Mouse (Mus musculus) lung, postnatal 36 days (tissue): Measurements from ENCODE around the gene Srgap2.

Experiments used
- DNase-seq: peaks from one replicate; pipeline ENCODE4 v3.0.0; 2022; ENCODE audit warnings: mixed read lengths

The Srgap2 gene

DNA sequence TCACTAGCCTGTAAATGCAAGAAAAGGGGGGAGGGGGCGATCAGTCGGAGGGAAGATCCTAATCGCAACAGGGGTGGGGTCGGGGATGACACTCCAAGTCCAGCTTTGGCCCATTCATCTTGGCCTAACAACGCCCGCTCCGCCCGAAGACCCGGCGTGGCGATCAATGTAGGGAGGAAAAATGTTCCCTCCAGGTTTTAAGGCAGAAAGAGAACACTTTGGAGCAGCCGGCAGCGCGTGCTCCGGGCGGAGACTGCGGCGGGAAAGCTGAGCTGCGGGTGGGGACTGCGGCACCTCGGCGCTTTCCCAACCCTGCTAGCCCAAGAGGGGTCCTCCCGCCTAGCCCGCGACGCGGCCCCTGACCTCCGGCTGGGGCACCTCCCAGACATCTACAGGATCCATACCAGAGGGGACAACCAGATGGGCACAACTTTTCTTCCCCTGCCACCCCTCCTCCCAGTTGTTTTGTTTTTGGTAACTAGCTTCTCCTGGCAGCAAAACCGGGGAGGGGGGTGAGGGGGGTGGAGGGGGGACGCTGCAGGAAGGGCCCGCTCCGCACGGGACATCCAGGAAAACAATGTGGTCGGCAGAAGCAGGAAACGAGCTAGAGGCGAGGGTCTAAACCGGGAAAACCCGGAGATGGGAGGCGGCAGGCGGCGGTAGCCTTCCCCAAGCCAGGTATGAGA is 1.4 kb downstream of the Srgap2 start:
- DNase-seq = peak; percentile 38

GRCm38 (mm10) chr1:131525101-131525585 is 2.0 kb downstream of the Srgap2 start:
- DNase-seq = peak; percentile 56

- DNase-seq = no peak
Observed at GRCm38 (mm10) chr1:131523794-131524193, 3.4 kb downstream of the Srgap2 start.

GRCm38 (mm10) chr1:131516588-131516987 is 10.6 kb downstream of the Srgap2 start:
- DNase-seq = no peak

- DNase-seq = no peak
Observed at GRCm38 (mm10) chr1:131514197-131514596, 13.0 kb downstream of the Srgap2 start.

DNA sequence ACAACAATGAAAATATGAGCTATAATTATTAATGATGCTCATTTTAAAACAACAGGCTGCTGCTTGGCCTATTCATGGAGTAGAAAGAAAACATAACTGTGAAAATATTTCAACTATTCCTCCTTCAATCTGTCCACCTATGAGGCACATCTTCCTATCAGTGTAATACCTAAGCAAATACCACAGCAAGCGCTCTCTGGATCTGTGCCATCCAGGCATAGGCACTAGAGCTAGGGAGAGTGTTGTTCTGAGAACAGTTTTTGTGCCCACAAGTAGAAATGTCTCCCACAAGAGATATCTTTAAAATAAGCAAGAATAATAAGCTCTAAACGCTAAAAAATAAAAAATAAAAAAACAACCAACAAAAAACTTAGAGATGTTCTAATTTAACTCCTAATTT is 14.0 kb downstream of the Srgap2 start:
- no peak for DNase-seq

DNA sequence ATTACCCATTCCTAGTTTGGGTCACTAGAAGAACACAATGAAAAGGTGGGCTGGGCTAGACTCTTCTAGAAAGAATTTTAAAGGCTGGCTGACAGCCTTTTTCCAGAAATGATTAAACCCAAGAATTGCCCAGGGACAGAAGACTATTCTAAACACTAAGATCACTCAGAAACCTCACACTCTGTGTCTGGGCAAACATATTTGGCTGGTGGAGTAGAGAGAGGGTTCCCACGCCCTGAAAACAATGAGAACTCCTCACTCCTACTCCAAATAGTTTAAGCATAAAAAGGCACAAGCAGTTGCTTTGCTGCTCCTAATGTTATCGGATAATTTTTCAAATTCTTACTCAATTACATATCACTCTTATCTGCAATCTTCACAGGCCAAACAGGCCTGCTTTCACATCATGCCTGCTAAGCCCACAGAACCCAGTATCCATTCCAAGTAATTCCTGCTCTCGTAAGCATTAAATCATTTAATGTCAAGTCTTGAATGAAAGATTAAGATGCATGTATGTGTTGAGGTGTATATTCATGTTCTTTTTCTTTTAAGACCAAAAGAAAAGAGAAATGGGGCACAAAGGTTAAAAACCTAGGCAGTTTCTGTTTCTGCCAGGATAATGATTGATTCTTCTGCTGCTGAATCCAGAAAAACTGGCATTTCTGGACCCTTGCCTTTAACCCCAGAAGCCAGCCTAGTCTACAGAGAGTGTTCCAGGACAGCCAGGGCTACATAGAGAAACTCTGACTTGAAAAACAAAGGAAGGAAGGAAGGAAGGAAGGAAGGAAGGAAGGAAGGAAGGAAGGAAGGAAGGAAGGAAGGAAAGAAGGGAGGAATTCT is 15.3 kb downstream of the Srgap2 start:
- no peak for DNase-seq

DNA sequence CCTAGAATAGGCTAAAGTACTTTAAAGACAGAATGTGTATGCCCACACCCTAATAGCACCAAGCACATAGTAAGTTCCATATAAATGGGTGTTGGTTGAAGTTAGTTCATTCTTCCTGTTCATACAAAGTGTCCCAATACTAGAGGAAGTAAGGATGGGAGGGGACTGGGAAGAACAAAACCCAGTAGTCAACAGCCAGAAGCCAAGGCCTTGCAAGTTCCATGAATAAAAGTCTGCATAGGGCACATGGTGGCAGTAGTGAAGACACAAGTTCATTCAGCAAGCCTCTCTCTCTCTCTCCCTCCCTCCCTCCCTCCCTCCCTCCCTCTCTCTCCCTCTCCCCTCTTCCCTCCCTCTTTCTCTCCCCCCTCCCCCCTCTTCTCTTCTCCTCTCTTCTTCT is 16.0 kb downstream of the Srgap2 start:
- no peak for DNase-seq

DNA sequence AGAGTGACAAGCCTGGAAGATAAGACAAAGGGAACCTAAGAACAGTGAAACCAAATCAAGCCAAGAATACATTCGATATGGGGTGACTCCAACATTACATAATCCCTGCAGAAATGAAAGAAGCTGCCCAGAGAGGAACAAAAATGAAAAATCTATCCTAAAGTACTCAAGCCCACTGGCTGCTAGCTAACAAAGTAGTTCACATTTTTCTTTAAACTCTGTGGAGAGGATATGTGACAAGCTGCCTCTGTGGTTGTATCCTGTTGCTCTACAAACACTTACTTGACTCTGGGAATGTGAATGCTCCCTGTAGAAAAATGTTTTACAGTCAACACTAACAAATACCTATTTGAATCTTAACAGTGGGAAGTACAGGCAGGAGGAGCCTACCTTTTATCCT is 25.5 kb downstream of the Srgap2 start:
- no peak for DNase-seq

DNA sequence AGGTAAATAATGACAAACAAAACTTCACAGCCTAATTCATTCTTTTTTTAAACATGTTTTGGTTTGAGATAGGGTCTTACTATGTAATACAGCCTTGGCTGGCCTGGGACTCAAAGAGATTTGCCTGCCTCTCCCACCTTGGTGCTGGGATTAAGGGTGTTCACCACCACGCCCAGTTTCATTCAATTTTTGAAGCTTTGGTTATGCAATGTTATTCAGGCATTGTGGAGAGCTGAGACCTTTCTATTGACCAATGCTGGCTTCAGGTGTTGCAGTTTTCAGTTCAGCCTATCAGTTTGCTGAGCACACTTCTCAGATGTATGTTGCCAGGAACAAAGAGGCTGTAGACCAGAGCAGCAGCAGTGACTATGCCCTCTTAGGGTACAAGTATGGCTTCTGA is 28.9 kb downstream of the Srgap2 start:
- DNase-seq = no peak

DNA sequence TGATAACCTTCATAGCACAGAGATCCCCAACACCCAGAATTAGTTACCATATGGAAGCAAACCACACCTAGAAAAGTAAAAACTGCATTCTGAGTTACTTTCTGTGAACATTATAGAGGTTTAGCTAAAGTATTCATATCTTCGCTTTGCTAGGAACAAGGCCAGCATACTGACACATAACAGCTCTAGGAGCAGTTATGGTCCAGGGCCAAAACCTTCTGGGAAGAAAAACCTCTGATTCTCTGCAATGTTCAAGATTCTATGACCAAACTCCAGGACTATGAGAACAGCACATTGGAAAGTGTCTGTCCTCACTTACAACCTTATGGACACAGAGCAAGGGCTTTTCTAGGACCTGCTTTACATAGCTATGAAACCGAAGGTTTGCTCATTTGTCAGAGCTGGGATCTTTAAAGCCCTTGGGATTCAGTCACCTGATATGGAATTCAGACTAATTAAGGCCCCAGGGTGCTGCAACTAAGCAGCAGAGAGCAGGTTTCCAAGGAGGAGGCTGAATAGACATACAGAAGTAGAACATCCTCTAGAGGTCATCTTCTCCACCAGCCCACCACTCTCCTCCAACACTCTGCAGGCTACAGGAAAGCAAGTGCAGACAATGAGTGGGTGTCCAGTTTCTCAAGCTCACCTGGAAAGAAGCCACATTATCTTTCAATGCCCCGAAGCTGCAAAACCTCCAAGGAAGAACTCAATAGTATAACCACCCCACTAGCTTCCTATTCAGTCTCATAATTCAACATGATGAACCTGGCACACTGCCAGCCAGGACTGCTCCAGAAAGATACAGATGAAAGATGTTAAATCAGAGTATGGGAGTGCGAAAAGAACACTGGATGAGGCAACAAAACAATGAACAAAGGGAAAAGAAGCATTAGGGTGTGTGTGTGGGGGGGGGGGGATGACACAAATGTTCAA is 32.9 kb downstream of the Srgap2 start:
- DNase-seq = peak; percentile 38

DNA sequence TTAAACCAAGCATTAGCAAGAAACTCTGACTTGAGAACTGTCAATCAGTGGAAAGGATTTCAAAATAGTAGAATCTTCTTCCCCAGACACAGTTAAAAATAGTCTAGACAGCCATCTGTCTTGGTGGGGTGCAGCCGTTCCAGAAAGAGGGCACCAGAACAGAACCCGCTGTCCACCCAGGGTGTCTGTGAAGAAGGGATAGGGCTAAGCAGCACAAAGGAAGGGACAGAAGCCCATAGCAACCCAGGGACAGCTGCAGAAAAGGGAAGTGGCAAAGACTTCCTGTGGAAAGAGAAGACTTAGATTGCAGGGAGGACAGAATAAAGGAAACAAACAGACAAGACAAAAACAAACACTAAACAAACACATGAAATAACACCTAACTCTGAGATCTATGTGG is 34.8 kb downstream of the Srgap2 start:
- no peak for DNase-seq

- DNase-seq = no peak
Observed at GRCm38 (mm10) chr1:131491579-131491978, 35.6 kb downstream of the Srgap2 start.

GRCm38 (mm10) chr1:131489312-131489711 is 37.8 kb downstream of the Srgap2 start:
- no peak for DNase-seq

DNA sequence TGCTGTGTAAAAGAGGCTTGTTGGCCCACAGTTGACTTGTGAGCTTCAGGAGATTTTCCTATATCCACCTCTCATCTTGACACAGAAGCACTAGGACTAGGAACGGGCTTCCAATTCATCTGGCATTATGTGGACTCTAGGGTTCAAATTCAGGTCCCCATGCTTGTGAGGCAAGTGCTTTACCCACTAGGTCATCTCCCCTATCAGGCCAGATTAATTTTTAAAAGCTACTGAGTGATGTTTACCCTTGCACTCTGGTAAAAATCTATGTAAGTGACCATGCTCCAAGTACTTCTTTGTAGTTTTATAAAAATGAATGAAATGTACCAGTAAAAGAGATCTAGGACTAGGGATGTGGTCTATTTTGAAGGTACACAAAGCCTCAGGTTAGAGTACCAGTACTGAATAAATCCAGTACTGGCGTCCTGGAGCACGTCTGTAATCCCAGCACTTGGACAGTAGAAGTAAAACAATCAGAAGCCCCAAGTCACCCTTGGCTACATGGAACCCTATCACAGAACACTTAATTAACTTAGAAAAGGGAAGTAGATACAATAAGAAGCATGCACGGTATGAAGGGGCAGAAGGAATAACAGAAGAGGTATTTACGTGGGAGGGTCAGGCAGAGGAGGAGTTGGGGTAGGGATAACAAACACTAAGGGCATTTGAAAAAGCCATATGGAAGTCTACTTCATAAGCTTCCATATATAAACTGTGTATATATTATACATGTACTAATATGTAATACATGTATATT is 40.9 kb downstream of the Srgap2 start:
- no peak for DNase-seq

GRCm38 (mm10) chr1:131482242-131482641 is 44.9 kb downstream of the Srgap2 start:
- DNase-seq = peak; percentile 28

DNA sequence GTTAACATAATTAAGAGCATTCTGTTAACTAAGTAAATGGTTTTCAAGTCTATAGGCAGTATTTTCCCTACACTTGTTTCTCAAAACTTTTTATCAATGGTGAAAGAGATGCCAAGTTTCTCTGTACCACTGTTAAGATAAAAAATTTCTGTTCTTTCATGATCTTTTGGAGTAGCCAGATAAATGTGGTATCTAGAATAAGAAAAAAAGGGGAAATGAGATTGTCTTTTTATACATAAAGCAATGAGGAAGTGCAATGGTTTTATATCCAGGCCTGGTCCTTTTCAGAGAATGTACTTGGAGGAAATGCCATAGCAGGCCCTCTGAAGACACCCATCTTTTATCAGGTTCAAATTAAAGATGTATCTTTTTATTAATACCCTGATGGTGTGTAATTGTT is 45.8 kb downstream of the Srgap2 start:
- no peak for DNase-seq

- DNase-seq = no peak
Observed at GRCm38 (mm10) chr1:131478770-131479305, 48.3 kb downstream of the Srgap2 start.

- no peak for DNase-seq
Observed at GRCm38 (mm10) chr1:131475306-131475705, 51.8 kb downstream of the Srgap2 start.

DNA sequence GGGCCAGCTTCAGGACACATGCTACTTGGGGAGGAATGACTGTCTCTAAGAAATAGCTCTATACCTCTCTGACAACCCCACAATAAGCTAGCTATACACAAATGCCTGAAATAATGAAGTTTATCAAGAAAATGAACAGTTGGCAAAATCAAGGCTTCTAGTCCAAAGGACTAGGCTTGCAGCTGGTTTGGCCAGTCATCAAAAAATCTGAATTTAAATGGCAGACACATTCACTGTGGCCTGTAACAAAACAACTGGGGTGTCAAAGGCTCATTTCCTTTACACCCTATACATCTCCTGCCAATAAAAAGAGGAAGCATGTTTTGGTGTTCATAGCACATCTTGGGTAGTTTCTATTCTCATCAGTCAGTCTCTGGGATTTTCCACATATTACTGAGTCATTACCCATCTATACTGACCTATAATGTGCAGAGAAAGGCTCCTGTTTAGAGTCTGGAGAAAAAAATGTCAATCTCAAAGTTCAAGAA is 53.5 kb downstream of the Srgap2 start:
- no peak for DNase-seq

DNA sequence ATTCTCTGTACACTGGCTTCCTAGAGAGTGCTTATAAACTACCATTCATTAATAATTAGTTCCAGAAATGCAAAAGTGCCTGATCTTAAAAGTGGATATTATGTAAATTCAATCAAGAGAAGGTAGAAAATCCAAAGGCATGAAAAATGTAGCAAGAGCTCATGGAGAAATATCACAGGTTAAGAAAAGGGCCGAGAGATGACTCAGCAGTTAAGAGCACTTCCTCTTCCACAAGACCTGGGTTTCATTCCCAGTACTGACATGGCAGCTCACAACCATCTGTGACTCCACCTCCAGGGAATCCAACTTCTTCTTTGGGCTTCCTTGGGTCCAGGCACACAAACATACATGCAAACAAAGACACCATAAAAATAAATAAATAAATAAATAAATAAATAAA is 56.6 kb downstream of the Srgap2 start:
- DNase-seq = peak; percentile 21

DNA sequence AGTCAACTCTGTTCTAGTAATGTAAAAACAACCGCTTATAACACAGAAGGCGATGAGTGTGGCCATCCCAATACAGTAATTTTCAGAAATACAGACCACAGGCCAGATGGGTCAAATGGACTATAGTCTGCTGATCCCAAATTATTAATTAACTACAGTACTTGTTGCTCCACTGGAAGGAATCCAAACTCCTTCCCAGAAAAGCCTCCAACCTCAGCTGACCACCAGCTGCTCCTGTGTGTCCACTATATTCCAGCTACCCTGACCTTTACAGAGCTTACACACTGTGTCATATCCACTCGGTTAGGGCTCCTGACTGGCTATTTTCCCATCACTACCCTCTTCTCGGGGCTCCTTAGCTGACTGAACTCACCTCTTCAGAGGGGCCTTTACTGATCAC is 61.3 kb downstream of the Srgap2 start:
- DNase-seq = no peak
